Mouse (Mus musculus): ENCODE data around the gene Mlf2.

GRCm38 (mm10) chr6:124913721-124914285 is 17.4 kb upstream of the Mlf2 start:
- TF ChIP-seq MAFK (IDR thresholded peaks at IDR 0.05; ENCODE audit: insufficient read depth, low read depth, low read length) (no peak), CHD2 (IDR thresholded peaks at IDR 0.05; ENCODE audit: low read depth, low read length) (no peak)

Data from ES-E14 (cell line).